Mouse (Mus musculus) WW6 (cell line): ENCODE results near the gene Ift57.
A peak's percentile ranks its signal among the peaks of the same experiment; 100 is the strongest.

Experiments used
- DNase-seq: peaks from one replicate; pipeline ENCODE4 v3.0.0-alpha.2; 2013; ENCODE audit warnings: low read depth, low spot score

Ift57 gene

DNA sequence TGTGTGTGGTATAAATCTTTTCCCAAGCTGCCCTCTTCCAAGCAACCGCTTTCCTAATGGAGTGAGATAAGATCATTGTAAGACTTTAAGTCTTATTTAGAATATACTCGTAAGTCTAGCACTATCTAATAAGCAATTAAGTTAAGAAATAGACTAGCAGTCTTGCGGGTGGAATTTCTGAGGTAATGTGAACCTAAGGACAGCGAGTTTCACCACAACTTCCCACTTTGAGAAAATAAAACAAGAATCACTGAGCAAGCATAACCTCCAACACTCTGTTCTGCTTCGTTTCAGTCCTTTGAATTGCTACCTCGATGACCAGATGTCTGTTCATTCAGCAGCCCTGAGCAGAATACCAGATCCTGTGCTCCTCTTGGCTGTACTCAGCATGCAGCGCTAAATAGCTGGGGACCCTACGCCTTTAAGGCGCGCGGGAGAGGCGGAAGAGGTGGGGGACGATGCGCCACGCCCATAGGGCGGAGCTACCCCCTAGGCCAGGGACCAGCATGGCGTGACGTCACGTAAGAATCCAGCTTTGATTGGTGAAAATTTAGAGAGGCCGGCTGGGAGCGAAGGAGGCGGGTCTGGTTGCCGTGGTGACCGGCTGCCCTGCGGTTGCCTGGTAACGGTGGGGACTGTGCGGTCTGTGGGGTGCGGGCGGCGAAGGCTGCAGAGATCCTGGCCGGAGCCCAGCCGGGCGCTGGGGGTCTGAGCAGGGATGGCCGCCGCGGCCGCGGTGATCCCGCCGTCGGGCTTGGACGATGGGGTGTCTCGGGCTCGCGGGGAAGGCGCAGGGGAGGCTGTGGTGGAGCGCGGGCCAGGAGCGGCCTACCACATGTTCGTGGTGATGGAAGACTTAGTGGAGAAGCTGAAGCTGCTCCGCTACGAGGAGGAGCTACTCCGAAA, at the start of gene Ift57:
Gene Ift57, plus strand, starts transcription at position 614 of the 906 bp plus-strand sequence.
- peak; percentile 92 for DNase-seq

DNA sequence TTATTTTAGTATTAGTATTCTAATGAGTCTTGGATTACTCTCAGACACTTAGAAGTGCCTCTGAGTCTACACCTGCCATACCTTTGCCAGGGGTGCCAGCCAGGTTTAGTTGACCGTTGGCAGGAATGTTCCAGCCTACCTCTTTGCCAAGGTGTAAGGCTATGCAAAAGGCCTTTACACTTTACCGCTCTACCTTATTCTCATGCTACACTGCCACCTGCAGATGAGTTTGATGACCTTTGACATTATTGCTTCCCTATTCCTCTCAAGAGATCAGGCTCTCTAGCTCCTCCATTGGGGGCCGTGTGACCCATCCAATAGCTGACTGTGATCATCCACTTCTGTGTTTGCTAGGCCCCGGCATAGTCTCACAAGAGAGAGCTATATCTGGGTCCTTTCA, 41.9 kb upstream of the Ift57 start:
- DNase-seq, result no peak

DNA sequence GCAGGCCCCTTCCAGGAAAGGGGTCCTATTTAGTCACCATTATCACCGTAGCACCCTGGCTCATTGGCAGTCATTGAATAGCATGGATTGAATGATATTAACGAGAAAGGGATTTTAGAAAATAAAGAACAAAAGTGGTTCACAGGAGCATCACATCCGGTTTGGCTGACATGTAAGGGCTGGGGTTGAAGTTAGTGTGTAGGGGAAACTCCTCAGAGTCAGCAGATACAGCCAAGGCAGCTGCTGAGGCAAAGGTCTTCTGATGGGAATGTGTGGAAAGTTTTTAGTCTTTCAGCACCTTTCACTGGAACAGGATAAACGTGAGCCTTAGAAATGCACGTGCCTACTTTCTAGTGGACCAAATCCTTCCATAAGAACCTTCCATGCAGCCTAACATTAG, 41.0 kb upstream of the Ift57 start:
- DNase-seq, result no peak

DNA sequence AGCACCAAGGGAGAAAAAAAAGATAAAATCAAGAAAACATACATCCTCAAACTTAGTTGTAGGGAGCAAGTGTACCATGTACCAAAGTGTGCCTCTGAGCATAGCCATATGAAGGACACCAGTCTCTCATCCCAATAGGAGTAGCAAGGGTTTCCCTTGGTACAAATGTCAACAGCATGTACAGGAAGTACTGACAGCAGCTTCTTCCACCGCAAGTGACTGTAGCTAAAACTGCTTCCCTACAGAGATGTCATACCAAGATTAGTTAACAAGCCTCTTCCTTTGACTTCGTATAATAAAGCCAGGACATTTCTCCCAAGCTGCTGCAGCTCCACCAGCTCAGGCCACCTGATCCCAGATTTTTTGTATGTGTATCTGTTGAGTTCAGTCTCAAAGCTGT, 39.9 kb upstream of the Ift57 start:
- no peak for DNase-seq

DNA sequence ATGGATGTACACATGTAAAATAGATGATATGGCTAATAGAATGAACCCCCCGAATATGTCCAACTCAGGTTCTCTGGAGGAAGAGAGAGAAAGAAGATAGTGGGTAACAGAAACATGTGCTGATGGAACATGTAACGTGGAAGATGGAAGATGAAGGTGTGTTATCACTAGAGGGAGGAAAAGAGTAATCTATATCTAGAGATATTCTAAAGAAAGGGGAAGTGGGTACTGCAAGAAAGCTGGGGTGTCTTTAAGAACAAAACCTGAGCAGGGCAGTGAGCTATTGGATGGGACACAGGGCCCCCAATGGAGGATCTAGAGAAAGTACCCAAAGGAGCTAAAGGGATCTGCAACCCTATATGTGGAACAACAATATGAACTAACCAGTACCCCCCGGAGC, 38.9 kb upstream of the Ift57 start:
- no peak for DNase-seq

DNA sequence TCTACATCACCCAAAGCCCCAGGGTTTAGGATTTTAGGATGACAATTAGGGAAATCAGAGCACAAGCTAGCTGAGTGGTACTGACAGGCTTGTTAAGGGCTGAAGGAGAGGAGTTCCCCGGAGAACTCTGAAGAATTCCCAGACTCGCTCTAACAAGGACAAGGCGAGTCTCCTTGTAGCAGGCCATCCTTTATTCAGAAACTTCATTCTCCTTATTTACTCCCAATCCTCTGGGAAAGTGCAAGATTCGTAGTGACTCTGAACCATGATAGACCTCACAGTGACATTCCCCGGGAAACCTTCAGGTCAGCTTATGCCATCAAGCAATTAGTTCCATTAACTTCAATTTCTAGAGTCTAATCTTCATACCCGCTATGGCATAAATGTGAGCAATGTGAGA, 36.8 kb upstream of the Ift57 start:
- DNase-seq, result no peak

DNA sequence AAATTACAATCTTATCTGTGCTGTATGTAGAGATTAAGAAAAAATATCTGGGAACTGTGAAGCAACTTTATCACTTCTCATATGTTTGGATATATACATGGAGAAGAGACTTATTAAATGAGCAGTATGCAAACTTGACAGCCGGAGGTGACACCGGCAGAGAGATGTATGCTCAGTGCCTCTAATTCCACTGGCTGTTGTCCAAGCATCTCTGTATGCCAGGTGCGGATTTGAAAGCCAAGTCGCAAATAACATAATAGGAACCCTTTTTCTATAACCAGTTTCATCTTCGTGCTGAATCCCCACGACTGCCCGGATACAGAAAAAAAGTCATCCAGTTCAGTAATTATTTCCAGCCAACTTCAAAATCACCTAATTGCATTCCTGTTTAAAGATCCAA, 34.4 kb upstream of the Ift57 start:
- no peak for DNase-seq

DNA sequence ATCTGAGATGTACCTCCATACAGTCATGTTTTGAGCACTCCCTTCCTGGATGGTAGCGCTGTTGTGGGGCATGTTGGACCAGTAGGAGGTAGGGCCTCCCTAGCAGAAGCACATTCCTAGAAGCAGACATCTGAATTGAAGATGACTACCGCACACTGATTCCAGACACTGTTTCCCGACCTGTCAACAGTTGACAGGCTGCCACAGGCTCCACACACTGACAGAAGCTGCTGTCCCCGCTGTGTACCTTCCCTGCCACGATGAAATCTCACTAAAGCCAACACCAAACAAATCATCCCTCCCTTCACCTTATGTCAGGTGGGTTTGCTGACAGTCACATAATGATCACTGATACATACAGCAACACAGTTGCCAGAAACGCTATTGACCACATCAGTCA, 19.4 kb upstream of the Ift57 start:
- no peak for DNase-seq

DNA sequence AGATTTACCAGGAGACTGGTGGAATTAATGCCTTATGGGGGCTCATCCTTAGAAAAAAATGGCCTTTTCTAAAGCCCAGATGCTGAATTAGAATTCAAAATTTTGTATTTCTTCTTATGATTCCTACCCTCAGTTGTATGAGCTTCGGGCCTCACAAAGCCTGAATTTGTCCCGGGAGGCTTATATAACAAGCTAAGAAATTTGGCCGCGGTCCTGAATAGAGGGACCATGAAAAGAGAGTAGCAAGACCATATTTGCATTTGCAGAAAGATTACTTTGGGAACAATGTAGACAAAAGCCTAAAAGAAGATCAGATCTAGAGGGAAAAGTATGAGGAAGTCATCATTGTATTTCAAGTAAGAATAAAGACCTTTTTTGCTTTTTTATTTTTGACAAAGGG, 14.1 kb upstream of the Ift57 start:
- DNase-seq, result no peak

DNA sequence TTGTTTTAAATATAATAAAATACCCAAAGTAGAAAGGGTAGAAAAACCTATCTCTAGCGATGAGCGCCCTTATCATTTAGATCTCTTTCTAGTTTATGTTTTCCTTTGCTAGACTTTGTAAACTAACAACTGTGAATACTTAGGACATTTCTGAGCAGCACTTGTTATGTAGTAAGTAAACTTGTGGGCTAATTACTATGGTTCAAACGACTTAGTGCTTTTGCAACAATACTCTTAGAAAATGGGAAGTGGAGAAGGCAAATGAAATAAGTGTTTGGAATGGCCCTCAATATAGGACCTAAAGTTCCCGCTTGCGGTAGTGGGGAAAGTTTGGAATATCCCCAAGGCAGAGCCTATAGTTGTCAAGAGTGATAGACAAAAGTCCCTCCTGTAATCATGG, 788 bp downstream of the Ift57 start:
- DNase-seq, result no peak

DNA sequence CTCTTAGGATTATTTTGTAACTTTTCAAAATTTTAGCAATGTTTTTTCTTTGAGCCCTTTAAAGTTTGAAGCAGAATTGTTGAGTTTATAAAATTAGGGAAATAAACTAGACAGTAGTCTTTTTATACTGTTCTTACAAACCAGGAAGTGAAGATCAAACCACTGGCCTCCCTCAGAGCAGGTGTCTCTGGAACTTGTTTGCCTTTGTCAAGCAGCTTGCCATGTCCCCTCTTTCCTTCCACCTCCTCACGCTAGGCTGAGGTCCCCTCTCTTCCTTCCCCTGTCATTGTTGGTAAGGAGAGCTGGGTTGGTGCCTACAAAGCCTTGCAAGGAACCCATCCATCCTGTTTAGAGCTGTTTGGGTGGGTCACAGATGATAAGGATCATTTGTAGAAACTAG, 9.0 kb downstream of the Ift57 start:
- DNase-seq, result no peak

DNA sequence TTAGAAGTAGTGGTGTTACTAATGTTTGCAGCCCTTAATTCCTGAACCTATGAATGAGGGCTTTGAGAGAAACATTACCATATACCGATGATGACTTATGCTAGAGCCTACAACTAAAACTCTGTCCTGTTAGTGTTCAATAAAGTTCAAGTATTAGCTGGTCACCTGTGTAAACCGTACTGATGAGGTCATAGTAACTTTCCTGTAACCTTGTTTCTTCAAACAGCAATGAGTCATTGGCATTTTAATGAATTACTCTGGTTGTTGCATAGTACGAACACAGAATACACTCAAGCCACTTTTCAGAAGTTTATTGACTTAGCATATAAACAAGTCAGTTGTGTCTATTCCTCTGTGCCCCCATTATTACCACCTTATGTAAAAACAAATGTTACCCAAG, 11.2 kb downstream of the Ift57 start:
- DNase-seq, result no peak

DNA sequence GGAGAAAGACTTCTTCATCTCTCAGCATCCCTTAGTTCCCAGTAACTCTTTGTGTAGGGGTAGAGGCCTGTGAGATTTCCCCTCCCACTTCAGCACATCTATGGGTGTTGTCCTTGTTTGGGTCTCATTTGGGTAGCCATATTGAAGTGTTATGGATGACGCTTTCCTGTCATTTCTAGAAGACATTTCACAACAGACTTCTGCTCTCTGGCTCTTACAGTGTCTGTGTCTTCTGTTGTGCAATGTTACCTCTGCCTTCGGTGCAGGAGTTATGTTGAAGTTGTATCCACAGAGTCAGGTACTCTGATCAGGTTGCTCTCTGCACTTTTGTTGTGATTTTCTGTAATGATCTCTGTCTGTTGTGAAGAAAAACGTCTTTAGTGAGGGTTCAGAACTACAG, 14.3 kb downstream of the Ift57 start:
- DNase-seq, result no peak

DNA sequence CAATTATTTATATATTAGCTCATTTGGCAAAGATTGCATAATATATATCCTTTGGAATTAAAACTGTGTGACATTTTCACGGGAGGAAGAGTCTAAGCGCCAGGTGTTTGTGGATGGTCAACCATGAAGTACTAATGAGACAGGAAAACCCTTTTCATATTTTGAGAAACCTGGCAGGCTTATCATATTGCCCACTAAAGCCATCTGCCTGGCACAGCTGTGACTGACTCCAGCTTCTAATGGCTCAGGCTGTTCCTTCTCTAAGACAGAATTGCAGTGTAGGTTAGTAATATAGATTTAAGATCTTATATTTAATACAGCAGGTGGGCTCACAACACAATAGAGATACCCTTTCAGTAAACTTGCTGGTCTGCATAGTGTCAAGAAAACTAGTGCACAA, 21.6 kb downstream of the Ift57 start:
- DNase-seq, result no peak

DNA sequence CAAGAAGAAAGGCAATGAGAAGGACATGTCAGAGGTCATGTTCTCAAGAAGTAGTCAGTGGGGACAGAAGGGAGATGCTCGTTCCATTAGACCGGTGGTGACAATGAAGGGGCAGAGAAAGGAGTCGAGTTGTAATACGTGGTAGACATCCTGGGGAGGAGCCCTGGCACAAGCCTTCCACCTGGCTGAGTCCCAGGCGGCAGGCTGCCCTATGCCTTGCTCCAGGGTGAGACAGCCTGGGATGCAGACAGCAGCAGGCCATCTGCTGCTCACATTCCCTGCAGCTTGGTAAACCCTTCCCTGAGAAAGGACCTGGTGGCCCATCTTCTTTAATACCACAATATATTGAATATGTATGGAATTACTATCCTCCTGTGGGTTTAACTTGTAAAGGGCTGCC, 22.6 kb downstream of the Ift57 start:
- no peak for DNase-seq

DNA sequence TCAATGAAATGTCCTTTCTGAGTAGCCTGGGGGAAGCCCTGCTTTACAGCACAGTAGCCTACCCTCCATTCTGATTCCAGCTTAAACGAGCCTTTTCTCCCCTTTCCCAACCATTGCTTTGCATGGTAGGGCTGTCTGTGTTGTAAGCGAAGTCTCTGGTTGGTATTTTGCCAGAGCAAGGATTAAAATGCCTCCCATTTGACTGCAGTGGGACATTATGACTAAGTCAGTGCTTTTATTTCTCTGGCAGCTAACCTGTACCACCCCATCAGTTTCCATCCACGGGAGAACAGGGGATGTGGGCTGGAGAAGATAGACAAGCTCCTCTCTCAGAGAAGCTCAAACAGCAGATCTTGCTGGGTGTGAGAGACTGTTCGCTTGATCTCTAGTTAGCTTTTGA, 24.2 kb downstream of the Ift57 start:
- no peak for DNase-seq

DNA sequence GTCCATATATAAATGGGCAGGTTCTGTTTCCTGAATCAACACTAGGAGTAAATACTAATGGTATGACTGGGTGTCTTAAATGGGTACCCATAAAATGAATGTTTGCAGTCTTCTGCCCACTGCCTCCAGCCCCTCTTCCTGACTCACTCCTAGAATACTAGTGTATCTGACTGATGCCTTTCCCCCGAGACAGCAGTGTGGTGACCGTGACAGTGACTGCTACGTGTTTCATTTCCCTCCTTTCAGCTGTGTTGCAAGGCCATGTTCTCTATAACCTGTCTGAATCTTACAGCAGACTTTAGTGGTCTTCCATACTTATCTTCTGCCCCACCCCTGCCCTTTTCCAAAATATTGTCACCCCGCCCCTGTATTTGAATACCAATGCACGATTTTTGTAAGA, 25.2 kb downstream of the Ift57 start:
- DNase-seq, result no peak

DNA sequence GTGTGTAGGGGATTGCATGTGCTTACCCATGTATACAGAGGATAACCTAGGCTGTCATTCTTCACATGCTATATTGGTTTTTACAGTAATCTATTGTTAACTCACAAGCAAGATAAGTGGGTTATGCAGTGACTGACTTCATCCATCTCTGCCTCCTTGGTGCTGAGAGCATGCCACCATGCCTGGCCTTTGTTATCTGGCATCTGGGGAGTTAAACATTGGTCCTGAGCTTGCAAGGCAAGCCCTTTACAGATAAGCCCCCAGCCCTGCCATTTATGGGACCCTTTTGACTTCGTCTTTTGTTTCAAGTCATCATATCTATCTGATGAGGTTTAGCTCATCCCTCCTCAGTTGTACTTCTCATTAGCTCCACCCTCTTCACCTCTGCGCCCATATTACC, 25.9 kb downstream of the Ift57 start:
- no peak for DNase-seq

DNA sequence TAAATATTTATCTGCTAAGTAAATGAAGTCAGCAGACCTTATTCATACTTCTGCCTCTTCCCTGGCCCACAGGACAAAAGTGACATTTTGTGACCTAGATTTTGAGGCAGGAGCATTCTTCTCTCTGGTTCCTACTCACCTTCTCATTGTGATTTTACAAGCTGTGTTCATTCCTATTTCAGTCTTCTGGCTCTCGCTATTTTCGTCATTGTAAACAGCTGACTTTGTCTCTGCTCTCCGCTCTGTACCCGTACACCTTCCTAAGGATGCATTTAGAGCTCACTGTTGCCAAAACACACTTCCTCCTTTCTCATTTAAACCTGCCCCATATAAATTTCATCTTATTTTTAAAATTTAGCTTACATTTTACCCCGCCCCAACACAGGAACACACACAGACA, 26.4 kb downstream of the Ift57 start:
- DNase-seq, result no peak

DNA sequence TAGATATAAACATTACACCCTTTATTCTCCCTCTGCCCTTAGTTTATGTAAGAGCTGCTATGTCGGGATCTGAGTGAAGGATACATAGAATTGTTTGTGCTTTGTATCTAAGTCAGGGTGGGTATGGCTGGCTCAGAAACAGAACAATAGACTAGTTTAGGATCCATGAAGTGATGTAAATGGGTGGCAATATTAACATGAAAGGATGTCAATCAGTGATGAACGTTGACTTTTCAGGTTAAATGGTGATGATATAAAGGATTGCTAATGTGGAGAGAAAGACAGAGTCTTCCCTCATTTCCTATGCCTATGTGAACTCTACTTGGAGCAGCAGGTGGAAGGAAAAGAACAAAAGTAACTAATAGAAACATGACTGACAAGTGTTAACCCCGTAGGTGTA, 27.2 kb downstream of the Ift57 start:
- DNase-seq, result peak; percentile 16

DNA sequence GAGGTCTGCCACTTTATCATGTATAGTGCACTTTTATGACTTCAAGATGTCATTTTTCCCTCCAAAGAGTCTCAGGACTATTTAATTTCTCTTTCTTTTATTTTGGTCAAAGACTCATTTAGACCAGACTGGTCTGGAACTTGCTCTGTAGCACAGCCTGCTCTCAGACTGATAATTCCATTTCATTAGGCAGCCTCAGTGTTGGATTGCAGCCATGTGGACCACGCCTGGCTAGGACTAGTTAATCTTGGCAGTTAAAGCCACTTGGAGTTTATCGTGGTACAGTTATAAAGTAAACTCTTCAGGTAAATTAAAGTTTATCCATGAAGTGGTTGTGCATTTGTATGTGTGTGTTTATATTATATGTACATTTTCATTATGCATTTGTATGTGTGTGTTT, 27.7 kb downstream of the Ift57 start:
- no peak for DNase-seq

DNA sequence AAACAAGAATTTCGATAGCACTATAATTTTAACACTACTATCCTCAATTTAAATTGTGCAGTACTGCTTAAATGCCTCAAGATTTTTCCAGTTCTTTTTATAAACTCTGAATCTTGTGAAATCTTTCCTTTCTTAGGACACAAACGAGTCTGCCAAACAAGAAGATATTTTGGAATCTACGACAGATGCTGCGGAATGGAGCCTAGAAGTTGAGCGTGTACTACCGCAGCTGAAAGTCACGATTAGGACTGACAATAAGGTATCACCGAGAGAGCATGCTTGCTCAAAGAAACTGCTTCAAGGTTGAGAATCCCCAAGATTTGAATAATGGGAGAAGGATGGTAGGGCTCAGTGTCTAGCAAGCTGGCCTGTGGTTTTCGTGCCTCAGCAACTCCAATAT, 37.5 kb downstream of the Ift57 start:
- DNase-seq, result no peak

DNA sequence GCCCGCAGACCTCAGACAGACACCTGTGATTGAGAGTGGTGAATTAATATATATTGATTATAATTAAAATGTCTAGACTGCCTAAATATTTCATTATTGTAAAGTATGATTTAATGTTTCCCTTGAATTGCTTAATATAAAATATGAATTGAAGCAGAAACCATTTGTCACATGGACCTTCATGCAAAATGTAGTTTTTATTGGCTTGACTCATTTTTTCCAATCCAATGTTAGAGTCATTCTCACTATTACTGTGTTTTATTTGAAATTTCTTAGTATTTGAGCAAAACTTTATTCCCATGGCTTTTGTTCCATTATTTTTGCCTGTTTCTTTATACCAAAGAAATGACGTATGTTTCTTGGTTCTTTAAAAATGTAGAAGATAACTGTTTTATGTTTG, 48.3 kb downstream of the Ift57 start:
- no peak for DNase-seq

DNA sequence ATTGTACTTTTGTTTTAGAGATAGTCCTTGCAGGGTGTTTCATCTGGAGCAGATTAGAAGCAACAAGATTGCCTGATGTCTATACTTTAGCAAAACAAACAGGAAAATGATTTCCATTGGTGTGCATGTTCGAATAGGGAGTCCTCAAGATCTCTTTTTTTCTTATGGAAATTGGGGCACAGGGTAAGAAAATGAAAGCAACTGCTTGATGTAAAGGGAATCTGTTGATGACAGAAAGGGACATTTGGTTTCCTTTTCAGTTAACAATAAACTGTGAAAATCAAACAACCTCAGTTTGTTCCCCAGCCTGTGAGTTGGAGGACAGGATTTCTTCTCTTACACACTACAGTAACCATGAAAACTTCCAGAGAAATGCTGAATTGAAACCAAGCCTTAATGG, 53.9 kb downstream of the Ift57 start:
- DNase-seq, result no peak
